Mouse (Mus musculus) midbrain, embryonic 14.5 days (tissue): ENCODE results near the gene Gm4353. TPM values are rescaled to one million over a fixed set of nuclear protein-coding genes. Genes with fewer than 3 reads are reported as not detected.
"Not testable (repeated sequence)": the region's sequence is repeated elsewhere in the genome, so short reads cannot be mapped to it uniquely, and the experiment has no call there.

Experiments
- ATAC-seq: fragments of 200-750 bp; cut with Nextera tagmentation; 2 replicates; pipeline ENCODE4 v1.8.0; 2017; ENCODE audit warnings: moderate number of reproducible peaks, moderate library complexity; ENCODE audit not compliant: low FRiP score, low TSS enrichment
- DNase-seq: peaks from one replicate; pipeline ENCODE4 v3.0.0-alpha.2; 2015
- H3K27ac ChIP-seq: fragments of 300-500 bp; sonication (generic); replicated peaks from 2 replicates; pipeline ENCODE4 v1.5.1; 2014; ENCODE audit warnings: mild to moderate bottlenecking, low read depth, low read length, moderate library complexity
- H3K27me3 ChIP-seq: fragments of 300-500 bp; sonication (generic); 2 replicates; pipeline ENCODE4 v1.6.1; 2014; ENCODE audit warnings: low read length, control low read depth, mixed read lengths; ENCODE audit not compliant: control insufficient read depth, insufficient read depth
- H3K36me3 ChIP-seq: fragments of 300-500 bp; sonication (generic); 2 replicates; pipeline ENCODE4 v1.6.1; 2014; ENCODE audit warnings: low read length, control low read depth; ENCODE audit not compliant: control insufficient read depth, insufficient read depth
- H3K4me1 ChIP-seq: fragments of 300-500 bp; sonication (generic); 2 replicates; pipeline ENCODE4 v1.6.1; 2014; ENCODE audit warnings: mild to moderate bottlenecking, antibody characterized with exemption, low read length, control low read depth; ENCODE audit not compliant: control insufficient read depth, insufficient read depth
- H3K4me2 ChIP-seq: fragments of 300-500 bp; sonication (generic); 2 replicates; pipeline ENCODE4 v1.6.1; 2014; ENCODE audit warnings: mild to moderate bottlenecking, low read length, moderate library complexity
- H3K4me3 ChIP-seq: fragments of 300-500 bp; sonication (generic); replicated peaks from 2 replicates; pipeline ENCODE4 v1.5.1; 2014; ENCODE audit warnings: low read depth, low read length
- H3K9ac ChIP-seq: fragments of 300-500 bp; sonication (generic); replicated peaks from 2 replicates; pipeline ENCODE4 v1.6.1; 2014; ENCODE audit warnings: mild to moderate bottlenecking, low read length, moderate library complexity
- H3K9me3 ChIP-seq: fragments of 300-500 bp; sonication (generic); 2 replicates; pipeline ENCODE4 v1.6.1; 2016; ENCODE audit warnings: low read length, control low read depth, mixed read lengths; ENCODE audit not compliant: control insufficient read depth
- WGBS: fragments of 180-500 bp; shearing (Covaris S2); extraction: QIAGEN DNeasy Blood & Tissue Kit; methylation state at CpG from one replicate; pipeline ENCODE4 v1.1.7; 2014; 5-methylcytosine and 5-hydroxymethylcytosine counted together
- polyA plus RNA-seq: library from polyadenylated mRNA; unstranded; fragments of >200 nt; fragmentation: Nextera tagmentation; extraction: Ambion mirVana; gene quantifications from 2 replicates; pipeline ENCODE4 v1.2.1, GENCODE M21; 2014

Gm4353 gene
- polyA plus RNA-seq, result 0.45 and 1.3 TPM in 2 replicates

GRCm38 (mm10) chr7:116084366-116084765 is at the start of gene Gm4353:
TSS of gene Gm4353 (minus strand) at chr7:116084635.
- 96% methylated on average over 11 of the region's 11 CpGs for WGBS
- H3K4me1 ChIP-seq, DNase-seq, H3K4me2 ChIP-seq, H3K36me3 ChIP-seq, ATAC-seq, H3K27ac ChIP-seq, H3K4me3 ChIP-seq, H3K9me3 ChIP-seq, H3K27me3 ChIP-seq, H3K9ac ChIP-seq: not testable (repeated sequence)

- H3K4me1 ChIP-seq, result no peaks in the 10 kb centered on the region
- no peaks in the 10 kb centered on the region for H3K27me3 ChIP-seq
- 5% methylated on average over 5 of the region's 5 CpGs for WGBS
- H3K4me3 ChIP-seq, result no peak overlapping the region
- no peak overlapping the region for H3K4me2 ChIP-seq
- H3K9ac ChIP-seq, result no peak overlapping the region
- 0 out of 2 replicates have a peak, but pooled peaks cover under 1% of the 10 kb centered on the region for H3K36me3 ChIP-seq
- no peak overlapping the region; the same call in 1 of the 2 replicates for H3K27ac ChIP-seq
- no peak for ATAC-seq
- DNase-seq, result peak; percentile 91
- H3K9me3 ChIP-seq, result no peaks in the 10 kb centered on the region
These were observed 47.6 kb upstream of the Gm4353 start for GRCm38 (mm10) chr7:116132078-116132477.

DNA sequence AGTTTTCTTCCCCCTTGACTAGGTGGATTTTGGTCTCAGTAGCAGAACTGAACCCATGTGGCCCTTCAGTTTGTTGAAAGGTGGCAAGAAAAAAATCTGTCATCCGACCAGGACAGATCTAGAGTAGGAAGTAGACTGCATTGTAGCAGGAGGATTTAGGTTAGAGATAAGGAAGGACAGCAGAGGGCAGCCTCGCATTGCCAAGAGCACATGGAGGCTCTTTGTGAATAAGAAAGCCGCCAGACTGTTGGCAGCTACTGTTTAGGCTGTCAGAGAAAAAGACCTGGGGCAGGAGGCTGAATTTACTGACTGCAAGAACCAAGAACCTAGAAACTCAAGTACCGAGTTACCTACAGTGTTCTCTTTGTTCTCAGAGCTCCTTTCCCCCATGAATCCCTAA is 47.0 kb upstream of the Gm4353 start:
- DNase-seq, result peak; percentile 81
- WGBS, result 16% methylated on average over 4 of the region's 4 CpGs
- H3K9me3 ChIP-seq, result no peaks in the 10 kb centered on the region

DNA sequence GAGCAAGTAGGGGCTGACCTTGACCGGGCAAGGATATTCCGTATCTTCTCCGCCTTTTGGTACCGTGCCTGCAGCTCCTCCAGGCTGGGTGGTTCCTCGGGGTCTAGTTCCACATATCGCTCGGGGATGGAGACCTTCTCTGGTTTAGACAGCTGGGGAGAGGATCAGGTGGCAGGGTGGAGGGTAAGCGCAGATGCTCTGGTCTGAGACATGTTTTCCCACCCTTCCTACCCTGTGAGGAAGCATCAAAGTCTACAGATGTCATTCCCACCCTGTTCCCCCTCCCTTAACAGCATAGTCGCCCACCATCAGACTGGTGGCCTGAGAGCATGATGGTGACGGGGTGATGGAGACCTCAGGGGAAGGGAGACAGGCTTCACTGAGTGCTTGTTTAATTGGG is 44.9 kb upstream of the Gm4353 start:
- 92% methylated on average over 10 of the region's 10 CpGs for WGBS
- ATAC-seq, result no peak
- no peak for DNase-seq

More for the DNA sequence above, 47.0 kb upstream of the Gm4353 start:
- Histone ChIP-seq H3K4me1 (no peaks in the 10 kb centered on the region), H3K4me2 (no peak overlapping the region), H3K36me3 (0 out of 2 replicates have a peak, but pooled peaks cover 2% of the 10 kb centered on the region), H3K27ac (peak overlapping the region; percentile 53), H3K9ac (no peak overlapping the region), H3K4me3 (no peak overlapping the region), H3K27me3 (no peaks in the 10 kb centered on the region)
- ATAC-seq, result no peak

GRCm38 (mm10) chr7:116128286-116128685 is 43.9 kb upstream of the Gm4353 start:
- ATAC-seq (no peak), DNase-seq (no peak)
- no peaks in the 10 kb centered on the region for H3K9me3 ChIP-seq
- no peak overlapping the region for H3K4me3 ChIP-seq
- H3K36me3 ChIP-seq, result 0 out of 2 replicates have a peak, but pooled peaks cover 2% of the 10 kb centered on the region
- H3K9ac ChIP-seq, result no peak overlapping the region
- no peak overlapping the region for H3K4me2 ChIP-seq
- H3K4me1 ChIP-seq, result peaks cover 5% of the 10 kb centered on the region; the same call in 1 of the 2 replicates
- no peaks in the 10 kb centered on the region for H3K27me3 ChIP-seq
- WGBS, result 92% methylated on average over 8 of the region's 8 CpGs
- H3K27ac ChIP-seq, result no peak overlapping the region

More for the DNA sequence above, 44.9 kb upstream of the Gm4353 start:
- Histone ChIP-seq H3K4me3 (no peak overlapping the region), H3K9me3 (no peaks in the 10 kb centered on the region), H3K27ac (no peak overlapping the region), H3K27me3 (no peaks in the 10 kb centered on the region), H3K36me3 (0 out of 2 replicates have a peak, but pooled peaks cover 2% of the 10 kb centered on the region), H3K4me1 (0 out of 2 replicates have a peak, but pooled peaks cover 2% of the 10 kb centered on the region), H3K4me2 (no peak overlapping the region), H3K9ac (no peak overlapping the region)

DNA sequence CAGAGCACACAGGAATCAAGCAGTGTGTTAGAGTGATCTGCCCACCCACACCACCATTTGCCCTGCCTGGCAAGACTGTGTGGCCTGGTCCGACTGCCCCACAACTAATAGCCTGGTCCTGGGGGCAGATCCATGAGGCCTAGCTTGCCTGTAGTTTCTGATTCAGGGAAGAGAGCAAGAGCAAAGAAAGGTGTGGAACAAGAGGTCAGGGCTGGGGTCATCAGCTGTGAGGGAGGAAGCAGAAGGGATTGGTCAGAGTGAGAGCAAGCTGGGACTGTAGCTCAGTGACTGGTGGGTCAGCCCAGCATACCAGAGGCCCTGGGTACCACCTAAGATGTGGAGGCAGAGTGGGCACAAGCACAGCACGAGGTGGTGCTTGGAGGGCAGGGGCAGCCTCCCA is 42.6 kb upstream of the Gm4353 start:
- no peak overlapping the region for H3K4me3 ChIP-seq
- ATAC-seq (no peak), DNase-seq (no peak)
- H3K4me2 ChIP-seq, result no peak overlapping the region
- 85% methylated on average over 2 of the region's 2 CpGs for WGBS
- no peaks in the 10 kb centered on the region for H3K27me3 ChIP-seq
- H3K9me3 ChIP-seq, result no peaks in the 10 kb centered on the region
- H3K36me3 ChIP-seq, result 0 out of 2 replicates have a peak, but pooled peaks cover 2% of the 10 kb centered on the region
- H3K27ac ChIP-seq, result no peak overlapping the region
- H3K4me1 ChIP-seq, result peaks cover 15% of the 10 kb centered on the region; the same call in 1 of the 2 replicates
- H3K9ac ChIP-seq, result no peak overlapping the region

DNA sequence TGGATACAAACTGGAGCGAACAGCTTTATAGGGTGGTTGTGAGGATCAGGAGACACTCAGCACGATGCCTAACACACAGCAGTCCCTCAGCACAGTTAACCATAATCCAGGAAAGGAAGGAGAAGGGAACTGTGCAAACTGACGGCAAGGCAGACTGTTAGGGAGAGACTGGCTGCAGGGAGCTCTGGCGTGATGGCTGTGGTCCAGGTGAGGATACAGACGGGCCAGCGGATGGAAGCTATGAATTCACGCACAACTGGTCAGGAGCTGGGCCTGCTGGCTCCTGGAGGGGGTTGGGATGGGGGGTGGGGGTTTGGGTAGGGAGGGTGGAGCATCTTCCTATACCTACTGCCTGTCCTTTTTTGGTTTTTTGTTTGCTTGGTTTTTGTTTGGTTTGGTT is 41.2 kb upstream of the Gm4353 start:
- WGBS, result 82% methylated on average over 7 of the region's 7 CpGs
- Histone ChIP-seq H3K4me2 (no peak overlapping the region), H3K4me3 (no peak overlapping the region), H3K36me3 (0 out of 2 replicates have a peak, but pooled peaks cover 2% of the 10 kb centered on the region), H3K27ac (no peak overlapping the region), H3K4me1 (peaks cover 26% of the 10 kb centered on the region), H3K27me3 (no peaks in the 10 kb centered on the region), H3K9me3 (no peaks in the 10 kb centered on the region), H3K9ac (no peak overlapping the region)
- no peak for DNase-seq
- no peak for ATAC-seq

- DNase-seq, result no peak
- H3K4me1 ChIP-seq, result peaks cover 27% of the 10 kb centered on the region
- no peak overlapping the region for H3K27ac ChIP-seq
- 84% methylated on average over 12 of the region's 12 CpGs for WGBS
- no peaks in the 10 kb centered on the region for H3K27me3 ChIP-seq
- no peak overlapping the region for H3K9ac ChIP-seq
- H3K4me2 ChIP-seq, result no peak overlapping the region
- H3K9me3 ChIP-seq, result no peaks in the 10 kb centered on the region
- no peak for ATAC-seq
- H3K4me3 ChIP-seq, result no peak overlapping the region
- 0 out of 2 replicates have a peak, but pooled peaks cover 2% of the 10 kb centered on the region for H3K36me3 ChIP-seq
These were observed 39.6 kb upstream of the Gm4353 start for GRCm38 (mm10) chr7:116124057-116124456.

DNA sequence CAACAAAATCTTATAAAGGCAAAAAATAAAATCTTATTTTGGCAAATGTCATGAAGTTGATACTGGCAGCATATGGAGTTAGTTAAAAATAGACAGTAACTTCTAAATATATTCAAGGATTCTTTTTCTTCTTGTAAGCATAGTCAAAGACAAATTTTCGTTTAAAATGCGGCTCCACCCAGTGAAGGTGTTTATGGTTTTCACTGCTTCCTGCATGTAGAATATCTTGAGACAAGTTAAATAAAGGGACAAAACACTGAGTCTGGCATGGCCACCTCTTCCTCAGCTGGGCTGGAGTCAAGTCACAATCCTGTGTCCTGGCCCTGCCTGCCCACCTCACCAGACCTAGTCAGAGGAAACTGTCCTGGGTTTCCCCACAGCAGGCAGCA is 39.2 kb upstream of the Gm4353 start:
- DNase-seq, result no peak
- 71% methylated on average over 2 of the region's 2 CpGs for WGBS
- H3K9ac ChIP-seq, result no peak overlapping the region
- H3K36me3 ChIP-seq, result 0 out of 2 replicates have a peak, but pooled peaks cover 2% of the 10 kb centered on the region
- no peaks in the 10 kb centered on the region for H3K9me3 ChIP-seq
- no peak overlapping the region for H3K4me3 ChIP-seq
- no peaks in the 10 kb centered on the region for H3K27me3 ChIP-seq
- ATAC-seq, result no peak
- no peak overlapping the region for H3K4me2 ChIP-seq
- peaks cover 27% of the 10 kb centered on the region for H3K4me1 ChIP-seq
- no peak overlapping the region for H3K27ac ChIP-seq
